Mouse (Mus musculus): Measurements from ENCODE around the gene Gm49325.

Gm49325 gene

DNA sequence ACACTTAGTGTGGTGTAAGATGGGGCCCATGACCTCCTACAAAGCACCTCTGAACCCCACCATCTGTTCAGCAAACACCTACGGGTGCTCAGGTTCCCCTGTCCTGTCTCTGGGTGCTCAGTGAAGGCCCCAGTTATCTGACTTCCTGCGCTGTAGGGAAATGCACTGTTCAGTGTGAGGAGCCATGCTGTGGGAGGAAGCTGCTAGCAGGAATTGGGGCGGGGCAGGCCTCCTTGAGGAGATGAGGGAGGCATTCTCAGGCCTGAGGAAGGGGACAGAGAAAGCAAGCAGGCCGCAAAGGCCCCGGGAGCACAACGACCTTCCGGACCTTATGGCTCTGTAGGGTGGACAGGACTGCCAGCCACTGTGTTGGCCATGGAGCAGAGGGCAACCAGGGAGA lies 16.9 kb upstream of the Gm49325 start:
- DNase-seq (ENCODE audit: low spot score in 2 of 2): no peak

DNA sequence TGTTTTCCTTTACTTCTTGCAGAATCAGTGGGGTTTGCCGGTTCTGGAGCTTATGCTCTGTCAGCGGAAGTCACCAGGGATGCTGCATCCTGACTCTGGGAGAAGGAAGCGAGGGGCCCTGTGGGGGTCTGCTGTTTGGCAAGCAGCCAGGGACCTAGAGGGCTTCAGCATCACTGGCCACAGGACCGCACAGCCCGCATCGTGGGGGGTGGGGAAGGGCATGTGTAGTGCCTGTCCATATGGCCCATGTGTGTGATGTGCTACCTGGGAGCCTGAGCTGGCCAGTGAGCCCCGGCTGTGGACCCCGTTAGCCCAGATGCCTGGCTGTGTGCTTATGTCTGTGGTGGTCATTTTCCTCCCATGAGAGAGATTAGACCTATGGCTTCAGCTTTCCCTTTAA lies 16.2 kb upstream of the Gm49325 start:
- no peak for DNase-seq (ENCODE audit: low spot score in 2 of 2)

DNA sequence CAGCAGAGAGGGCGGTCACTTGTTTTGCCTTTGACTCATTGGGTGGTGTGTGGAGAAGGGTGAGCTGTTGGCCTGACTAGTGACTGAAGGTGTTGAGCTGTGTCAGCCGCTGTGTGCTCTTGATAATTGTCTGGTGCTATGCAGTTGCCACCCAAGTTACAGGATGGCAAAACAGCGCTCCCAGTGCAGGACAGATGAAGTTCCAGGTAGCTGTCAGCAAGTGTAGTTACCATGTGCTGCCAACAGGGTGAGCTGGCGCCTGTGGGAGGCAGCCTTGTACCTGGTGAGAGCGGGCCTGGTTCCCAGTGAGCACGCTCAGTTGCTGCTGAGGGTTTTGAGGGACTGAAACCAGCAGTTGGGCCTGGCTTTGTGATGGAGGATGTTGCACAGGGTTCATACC lies 15.2 kb upstream of the Gm49325 start:
- DNase-seq (ENCODE audit: low spot score in 2 of 2): no peak

DNA sequence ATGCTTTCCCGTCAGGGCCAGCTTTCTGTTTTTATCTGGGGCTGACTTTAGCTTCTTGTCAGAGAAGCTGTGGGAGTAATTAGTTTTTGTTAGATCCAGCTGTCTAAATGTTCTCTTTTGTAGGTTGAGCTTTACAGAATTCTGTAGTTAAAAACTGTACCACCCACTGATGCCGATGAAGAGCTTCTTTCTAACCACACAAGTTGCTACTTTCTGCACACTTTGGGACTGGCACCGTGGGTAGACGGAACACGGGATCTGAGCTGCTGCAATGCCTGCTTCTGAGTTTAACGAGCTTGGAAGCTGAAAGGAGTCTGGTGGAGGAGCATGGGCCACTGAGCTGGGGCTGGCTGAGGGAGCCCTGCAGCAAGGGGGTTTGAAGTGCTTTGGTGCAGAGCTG lies 14.5 kb upstream of the Gm49325 start:
- peak; percentile 38 to 56 for DNase-seq (ENCODE audit: low spot score in 2 of 2)

DNA sequence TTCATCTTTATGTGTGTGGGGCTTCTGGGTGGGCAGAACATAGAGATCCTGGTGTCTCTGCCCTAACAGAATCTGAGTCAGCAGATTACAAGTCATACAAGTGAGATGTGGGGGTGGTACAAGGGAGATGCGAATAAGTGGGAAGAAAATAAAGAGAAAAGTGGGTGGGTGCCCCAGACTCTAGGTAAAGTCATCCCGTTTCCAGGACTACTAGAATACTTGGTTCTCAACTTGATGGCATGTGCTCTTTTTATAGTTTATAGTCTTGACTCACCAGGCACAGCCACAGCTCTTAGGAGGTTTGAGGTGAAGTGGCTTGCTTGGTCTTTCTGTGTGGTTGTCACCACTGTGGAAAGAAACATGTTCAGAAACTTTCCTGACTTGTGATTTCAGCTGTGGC lies 9.9 kb upstream of the Gm49325 start:
- no peak for DNase-seq (ENCODE audit: low spot score in 2 of 2)

DNA sequence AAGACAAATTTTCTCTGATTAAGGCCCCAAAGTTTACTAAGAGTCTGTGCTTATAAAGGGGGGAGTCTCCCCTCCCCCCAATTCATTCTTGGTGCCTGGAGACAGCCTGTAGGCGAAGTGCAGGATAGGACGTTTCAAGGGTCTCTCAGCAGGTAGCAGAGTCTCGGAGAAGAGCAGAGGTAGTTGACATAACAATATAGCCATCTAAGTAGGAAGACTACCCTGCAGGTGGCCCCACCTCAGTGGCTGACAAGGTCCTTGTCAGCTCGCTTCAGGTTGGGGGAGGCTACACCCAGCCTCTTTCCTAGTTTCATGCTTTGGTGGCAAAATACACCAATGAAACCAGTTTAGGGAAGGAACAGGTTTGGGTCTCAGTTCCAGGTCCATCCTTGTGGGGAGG lies 3.0 kb upstream of the Gm49325 start:
- no peak for DNase-seq (ENCODE audit: low spot score in 2 of 2)

DNA sequence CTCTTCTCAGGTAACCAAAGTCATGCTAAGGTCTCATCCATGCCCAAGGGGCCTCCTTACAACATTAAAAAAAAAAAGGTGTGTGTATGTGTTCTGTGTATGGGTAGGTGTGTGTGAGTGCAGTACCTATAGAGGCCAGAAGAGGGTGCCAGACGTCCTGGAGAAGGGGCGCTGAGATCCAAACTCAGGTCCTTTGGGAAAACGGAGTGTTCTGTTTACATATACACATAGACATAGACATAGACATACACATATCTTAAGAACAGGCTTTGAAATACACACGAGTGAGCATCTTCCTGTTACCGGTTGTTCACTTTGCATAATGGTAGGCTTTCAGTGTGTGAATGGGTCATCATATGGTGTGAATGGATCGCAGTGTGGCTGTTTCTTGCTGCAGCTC lies 1.9 kb upstream of the Gm49325 start:
- DNase-seq (ENCODE audit: low spot score in 2 of 2): no peak

DNA sequence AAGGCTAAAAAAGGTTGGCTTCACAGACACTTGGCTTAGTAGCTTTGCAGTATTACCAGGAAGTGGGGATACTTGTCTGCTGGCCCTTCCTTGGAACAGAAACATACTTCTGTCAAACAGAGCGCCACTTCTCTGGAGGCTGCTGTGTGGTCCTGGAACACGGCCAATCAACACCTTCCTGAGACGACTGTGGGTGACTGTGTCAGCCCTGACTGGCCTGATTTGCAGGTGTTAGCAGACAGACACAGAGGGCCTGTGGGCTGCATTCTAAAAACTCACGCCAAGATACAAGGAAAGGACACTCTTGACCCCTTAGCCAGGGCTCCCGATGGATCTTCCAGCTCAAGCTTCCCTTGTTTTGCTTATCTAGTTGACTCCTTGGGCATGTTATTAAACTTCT lies 1.0 kb upstream of the Gm49325 start:
- DNase-seq (ENCODE audit: low spot score in 2 of 2): no peak

DNA sequence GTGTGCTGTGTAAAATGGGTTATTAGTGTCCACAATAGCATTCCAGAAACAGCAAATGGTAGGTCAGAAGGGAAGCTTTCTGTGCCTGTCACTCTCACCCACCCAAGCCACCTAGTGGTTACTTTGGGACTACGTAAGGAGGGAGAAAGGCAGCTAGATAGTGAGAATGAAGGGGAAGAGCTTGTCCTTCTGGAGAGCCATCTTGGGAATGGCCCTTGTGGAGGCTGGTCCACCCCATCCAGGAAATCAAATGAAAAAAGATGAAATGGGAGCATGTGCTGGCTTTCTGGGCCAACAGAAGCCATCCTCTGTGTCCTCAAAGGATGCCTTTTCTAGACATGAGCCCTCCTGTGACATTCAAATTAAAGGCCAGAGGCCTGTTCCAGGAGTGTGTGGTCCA lies 629 bp upstream of the Gm49325 start:
- DNase-seq (ENCODE audit: low spot score in 2 of 2): no peak

DNA sequence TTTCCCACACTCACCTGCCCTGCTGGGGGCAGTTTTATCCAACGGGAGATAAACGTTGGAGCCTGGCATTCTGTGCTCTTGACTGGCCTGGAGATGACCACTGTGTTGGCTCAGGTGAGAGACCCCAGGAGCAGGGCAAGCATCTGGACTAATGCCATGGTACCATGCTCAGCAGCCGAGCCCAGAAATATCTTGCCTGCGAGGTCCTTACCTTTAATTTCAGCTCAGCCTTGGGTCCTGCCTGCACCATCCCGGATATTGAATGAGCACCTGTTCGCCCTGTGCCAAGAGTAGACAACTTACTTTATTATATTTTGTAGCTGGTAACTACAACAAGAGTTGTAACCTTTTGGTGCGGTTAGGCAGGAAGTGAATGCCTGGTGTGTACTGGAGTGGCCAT lies 858 bp downstream of the Gm49325 start:
- DNase-seq (ENCODE audit: low spot score in 2 of 2): no peak

DNA sequence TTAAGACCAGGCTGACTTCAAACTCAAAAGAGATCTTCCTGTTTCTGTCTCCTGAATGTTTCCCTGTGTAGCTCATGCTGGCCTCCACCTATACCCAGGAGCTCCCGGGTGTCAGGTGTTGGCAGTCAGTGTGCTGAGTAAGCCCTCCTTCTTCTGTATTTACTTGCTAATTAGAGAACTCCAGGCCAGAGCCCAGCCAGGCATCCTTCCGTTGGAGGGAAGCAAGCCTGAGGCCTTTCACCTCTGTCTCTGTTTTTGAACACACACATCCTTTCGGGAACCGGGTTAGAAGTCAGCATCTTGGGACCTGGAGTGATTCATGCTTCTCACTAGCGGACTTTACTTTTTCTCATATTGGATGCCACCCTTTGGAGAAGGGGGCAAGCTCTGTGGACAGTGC lies 1.4 kb downstream of the Gm49325 start:
- DNase-seq (ENCODE audit: low spot score in 2 of 2): no peak

DNA sequence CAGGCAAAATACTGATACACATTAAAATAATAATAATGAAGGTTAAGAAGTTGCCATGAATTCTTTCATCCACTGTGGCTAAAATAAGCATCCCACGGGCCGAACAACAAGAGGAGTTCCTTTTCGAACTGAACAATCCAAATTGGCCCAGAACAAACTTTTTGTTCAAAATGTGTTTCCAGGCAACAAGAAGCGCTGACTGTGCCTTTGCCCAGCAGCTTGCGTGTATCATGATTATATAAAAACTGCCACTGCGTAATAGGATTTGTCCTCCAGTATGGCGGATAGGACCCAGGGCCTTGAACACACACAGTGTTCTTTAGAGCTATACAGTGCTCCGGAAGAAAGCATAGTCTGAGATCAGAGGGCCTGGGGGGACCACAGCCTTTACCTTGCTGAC lies 2.6 kb downstream of the Gm49325 start:
- no peak for DNase-seq (ENCODE audit: low spot score in 2 of 2)

DNA sequence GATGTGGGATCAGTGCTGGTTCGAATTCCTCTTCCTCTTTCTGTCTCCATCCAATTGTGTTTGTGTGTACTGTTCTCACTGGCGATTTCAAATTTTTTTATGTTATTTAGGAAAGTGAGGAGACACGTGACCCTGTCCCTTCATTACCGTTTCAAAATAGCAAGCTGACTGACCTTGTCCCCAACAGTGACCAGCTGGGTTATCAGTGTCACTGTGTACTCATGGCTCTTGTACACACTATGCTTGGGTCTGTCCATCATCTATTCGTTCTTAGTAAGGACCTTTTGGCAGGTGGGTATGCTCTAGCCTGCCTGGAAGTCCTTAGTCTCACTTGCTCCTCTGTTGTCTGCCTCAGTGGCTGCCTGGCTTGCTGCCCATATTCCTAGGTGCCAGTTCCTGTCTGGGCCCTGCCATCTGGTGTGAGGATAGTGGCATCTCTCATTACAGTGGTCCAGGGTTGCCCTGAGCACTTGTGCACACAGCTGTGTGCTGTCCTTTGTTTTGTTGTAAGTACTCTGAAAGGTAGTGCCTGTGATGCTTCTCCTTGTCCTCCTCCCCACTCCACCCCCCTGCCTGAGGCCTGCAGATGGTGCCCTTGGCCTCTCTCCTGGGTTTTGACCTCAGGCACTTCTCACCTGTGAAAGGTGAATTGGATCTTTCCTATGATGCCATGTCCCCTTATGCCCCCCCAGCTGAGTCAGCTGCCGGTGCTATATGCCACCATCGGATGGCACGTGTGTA lies 4.4 kb downstream of the Gm49325 start:
- DNase-seq (ENCODE audit: low spot score in 2 of 2): no peak

DNA sequence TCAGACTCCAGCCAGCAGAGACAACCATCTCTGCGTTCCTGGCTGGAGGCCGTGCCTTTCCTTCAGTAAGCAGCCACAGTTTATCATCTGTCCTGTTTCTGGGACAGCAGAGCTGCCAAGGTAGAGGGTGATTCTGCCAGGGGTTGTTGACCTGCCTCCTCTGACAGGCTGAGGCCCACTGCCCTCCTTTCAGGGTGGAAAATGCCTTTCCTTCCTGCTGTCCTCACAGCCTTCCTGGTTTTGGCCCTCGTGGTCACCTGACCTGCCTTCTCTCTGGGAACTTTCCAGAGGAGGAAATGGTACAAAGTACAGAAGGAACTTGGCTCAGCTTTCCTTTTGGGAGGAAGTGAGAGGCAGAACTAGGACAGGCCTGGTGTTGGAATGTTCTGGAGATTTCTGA lies 7.4 kb downstream of the Gm49325 start:
- no peak for DNase-seq (ENCODE audit: low spot score in 2 of 2)

DNA sequence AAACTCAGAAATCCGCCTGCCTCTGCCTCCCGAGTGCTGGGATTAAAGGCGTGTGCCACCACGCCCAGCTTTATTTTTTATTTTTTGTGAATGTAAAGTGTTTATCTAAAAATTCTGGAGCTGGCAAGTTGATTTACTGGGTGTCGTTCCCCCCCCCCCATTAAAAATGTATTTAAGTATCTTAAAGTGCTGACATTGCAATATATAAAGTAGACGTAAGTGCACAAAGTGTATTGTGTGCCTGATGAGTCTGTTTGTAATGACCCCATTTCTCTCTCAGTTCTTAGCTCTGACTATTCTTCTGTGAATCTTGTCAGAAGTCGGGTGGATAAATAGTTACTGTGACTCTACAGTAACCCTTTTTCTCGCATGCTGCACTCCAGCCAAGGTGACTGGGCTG lies 9.7 kb downstream of the Gm49325 start:
- no peak for DNase-seq (ENCODE audit: low spot score in 2 of 2)

DNA sequence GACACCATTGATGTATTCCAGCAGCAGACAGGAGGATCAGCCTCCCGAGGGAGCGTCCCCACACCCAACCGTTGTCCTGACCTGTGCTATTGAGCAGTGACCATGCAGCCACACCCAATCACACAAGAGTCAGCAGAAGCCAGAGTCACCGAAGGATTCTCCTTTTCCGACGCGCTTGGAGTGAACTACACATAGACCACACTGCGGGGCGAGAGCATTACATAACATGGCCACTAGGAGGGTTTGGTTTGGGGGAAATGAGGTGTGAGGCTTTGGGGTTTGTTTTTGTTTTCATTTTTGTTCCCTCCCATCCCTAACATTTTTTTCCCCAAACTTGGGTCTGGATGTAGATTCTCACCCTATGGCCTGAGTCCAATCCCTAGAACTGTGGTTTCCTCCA lies 10.2 kb downstream of the Gm49325 start:
- no peak for DNase-seq (ENCODE audit: low spot score in 2 of 2)

DNA sequence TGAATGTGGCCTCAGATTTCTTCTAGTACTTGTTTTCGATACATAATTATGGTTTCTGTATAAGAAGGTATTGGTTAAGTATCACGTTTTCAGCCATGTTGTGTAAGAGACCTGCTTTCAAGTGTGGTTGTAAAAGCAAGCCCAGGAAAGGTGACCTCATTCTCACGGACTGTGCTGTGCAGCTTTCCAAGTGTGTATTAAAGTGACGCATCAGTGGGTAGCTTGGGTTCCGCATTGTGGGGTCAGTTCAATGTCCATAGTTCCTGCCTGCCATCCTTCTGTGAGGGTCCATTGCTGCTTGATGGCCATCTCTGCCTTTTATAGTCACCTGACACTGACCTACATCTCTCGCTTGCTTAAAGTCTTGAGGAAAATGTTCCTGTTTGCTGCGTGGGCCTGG lies 10.9 kb downstream of the Gm49325 start:
- DNase-seq (ENCODE audit: low spot score in 2 of 2): no peak

DNA sequence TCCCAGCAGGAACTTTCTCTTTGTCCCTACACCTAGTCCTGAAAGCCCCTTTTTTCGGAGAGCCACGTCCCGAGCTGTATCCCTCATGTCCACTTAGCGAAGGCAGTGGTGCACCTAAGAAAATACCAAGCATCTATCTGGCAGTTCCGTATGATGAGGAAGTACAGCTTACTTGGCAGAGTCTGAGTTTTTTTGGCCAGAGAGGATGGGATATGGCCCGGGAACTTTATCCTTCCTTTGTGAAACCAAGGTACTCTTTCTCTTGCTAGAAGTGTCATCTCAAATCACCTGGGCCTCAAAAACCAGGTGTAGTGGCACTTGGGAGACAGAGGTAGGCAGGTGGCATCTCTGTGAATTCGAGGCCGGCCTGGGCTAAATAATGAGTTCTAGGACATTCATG lies 15.5 kb downstream of the Gm49325 start:
- no peak for DNase-seq (ENCODE audit: low spot score in 2 of 2)

DNA sequence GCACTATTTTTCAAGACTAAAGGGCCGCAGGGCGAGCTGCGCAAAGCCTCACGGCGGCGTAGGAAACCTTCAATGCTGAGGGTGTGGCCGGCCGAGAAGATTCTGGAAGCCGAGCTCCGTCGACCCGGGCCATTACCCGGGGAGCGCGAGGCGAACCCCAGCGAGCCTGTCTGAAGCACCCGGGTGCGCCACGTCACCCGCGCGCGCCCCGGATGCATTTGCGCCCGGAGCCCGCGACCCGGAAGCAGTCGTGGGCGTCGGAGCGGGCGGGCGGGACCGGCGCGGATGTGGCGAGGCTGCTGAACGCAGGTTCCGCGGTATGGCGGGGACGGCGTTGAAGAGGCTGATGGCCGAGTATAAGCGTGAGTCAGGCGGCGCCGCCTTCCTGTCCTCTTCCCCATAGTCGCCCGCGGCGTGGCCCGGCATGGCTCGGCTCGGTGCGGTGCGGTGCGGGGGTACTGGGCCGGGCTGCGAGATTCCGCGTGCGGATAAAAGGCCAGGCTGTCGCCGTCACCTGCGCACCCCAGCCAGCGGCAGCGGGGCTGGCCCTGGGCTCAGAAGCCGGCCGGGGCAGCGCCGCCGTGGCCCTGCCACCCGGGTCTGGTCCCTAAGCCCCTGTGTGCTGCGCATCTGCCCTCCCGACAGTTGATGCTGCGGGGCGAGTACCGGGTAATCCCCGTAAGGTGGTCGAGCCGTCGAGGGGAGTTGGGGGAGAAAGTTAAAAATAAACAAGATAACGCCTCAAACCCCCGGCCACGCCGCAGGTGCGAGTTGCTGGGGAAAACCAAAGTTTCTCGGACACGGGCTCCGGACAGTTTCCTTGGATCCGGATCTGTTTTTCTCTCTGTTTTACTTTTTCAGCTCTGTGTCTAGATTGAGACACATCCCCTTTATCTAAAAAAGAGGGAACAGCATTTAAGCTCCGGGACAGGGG lies 16.3 kb downstream of the Gm49325 start, which contains the start of gene Ube2g2:
Gene Ube2g2 (plus strand): TSS at position 221 of the 934 bp plus-strand sequence.
- peak; percentile 74 to 88 for DNase-seq (ENCODE audit: low spot score in 2 of 2)

DNA sequence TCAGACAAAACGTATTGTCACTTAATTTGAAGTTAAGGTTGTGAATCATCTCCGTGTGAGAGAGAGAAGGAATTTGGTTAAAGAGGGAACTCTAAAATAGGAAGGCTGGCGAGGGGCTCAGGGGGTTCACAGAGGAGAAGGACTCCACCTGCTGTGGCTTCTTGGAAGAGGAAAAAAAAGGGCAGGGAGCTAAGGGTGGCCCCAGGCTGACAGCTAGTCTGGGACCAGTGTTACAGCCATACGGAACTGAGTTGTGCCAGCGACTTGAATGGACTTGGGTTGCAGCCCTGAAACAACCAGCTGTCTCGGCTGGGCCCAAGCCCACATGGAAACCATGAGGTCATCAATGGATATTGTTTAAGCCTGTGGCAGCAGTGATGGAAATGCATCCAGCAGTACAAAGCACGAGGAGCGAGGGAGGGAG lies 17.1 kb downstream of the Gm49325 start:
- DNase-seq (ENCODE audit: low spot score in 2 of 2): no peak

DNA sequence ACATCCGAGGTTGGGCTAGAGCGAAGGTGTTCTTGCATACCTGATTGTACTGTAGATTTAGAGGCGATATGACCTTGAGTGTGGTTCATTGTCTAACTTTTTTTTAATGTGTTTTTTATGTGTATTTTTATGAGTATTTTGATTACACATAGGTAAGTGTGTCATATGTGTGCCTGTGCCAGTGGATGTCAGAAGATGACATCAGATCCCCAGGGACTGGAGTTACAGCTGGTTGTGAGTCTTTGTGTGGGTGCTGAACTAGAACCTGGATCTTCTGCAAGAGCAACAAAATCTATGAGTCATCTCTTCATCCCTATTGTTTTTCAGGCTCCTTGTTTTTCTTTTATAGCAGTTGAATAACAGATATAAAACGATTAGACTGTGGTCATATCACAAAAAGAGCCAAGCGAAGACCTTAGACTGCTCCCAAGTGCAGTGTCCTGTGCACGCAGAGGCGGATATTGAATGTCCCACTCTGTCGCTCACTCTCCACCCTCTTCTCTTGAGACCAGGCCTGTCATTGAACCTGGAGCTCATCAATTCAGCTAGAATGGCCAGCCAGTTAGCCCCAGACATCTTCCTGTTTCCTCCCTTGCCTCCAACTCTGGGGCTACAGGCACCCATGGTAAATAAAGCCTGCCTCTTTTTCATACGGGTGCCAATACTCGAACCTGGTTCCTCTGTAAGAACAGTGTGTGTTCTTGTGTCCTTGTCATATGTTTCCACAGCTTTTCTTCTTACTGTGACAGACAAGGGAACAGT lies 17.8 kb downstream of the Gm49325 start:
- no peak for DNase-seq (ENCODE audit: low spot score in 2 of 2)

DNA sequence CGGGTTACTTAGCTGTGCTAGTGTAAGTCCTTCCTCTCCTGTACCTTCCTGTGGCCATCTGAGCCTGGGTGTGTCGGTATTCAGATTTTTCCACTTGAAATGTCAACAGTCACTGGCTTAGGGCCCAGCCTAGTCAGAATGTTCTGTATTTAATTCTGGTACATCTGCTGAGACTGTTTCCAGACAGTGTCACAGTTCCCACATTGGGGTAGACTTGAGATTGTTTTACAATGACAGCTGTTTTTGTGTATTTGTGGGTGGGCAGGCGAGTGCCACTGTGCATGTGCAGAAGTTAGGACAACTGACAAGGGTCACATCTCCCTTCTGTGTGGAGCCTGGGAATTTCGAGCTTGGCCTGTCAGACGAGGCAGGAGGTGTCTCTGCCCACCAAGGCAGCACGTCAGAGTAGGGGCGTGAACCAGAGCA lies 18.6 kb downstream of the Gm49325 start:
- DNase-seq (ENCODE audit: low spot score in 2 of 2): no peak

Measured in frontal cortex, postnatal 25 days (tissue).